In the genomic region with DNA sequence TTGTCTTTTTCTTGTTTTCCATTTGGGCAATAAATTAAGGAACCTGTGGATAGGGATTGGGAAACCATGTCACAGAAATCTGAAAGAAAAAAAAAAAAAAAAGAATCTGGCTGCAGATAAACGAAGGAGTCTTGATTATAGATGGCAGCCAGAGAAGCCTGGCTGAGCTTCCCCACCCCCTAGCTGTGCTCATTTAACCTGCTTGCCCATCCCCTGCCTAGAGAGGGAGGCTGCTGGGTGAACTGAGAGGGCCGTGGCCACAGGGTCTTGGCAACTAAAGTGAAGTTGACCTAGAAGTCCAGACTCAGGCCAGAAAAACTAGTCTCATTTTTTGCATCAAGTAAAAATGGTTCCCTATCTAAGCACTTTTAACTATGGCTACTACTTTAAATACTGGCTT, we compare ENCODE assay signal across 9 mouse cellular contexts. TPM values are rescaled to one million over a fixed set of nuclear protein-coding genes. Genes with fewer than 3 reads are reported as not detected.
A peak's percentile ranks its signal among the peaks of the same experiment; 100 is the strongest.
DNase-seq lines count a peak whose midpoint lies in the region; ATAC-seq and TF ChIP-seq lines count a peak whose summit lies in the region.
"Had no signal": no experiment of that assay in that cellular context is flagged by ENCODE, and none has a peak within 500 bp of the region (broad histone marks: within the 10 kb centered on the region; RNA-seq: fewer than 3 reads in every experiment).

No protein-coding gene starts in this region.

- TF ChIP-seq CTCF in CH12.LX (conservative IDR thresholded peaks at IDR 0.05 in 1 of 2, IDR thresholded peaks at IDR 0.05 in 1 of 2; ENCODE audit: low read depth in 2 of 2, low read length in 2 of 2): no peak

- no peaks in the 10 kb centered on the region for H3K27me3 ChIP-seq in erythroblast, embryonic 14.5 days (ENCODE audit: control insufficient read depth)
- H3K27me3 ChIP-seq in CH12.LX (replicated peaks): no peaks in the 10 kb centered on the region
- no peaks in the 10 kb centered on the region for H3K27me3 ChIP-seq in embryonic facial prominence, embryonic 10.5 days (replicated peaks; ENCODE audit: low read depth, poor library complexity, severe bottlenecking)
- H3K27me3 ChIP-seq in intestine, embryonic 14.5 days (replicated peaks; ENCODE audit: control insufficient read depth, insufficient read depth, low read length): no peaks in the 10 kb centered on the region
- H3K27me3 ChIP-seq in midbrain, embryonic 10.5 days (ENCODE audit: low read depth, poor library complexity, severe bottlenecking): no peaks in the 10 kb centered on the region
- H3K27me3 ChIP-seq: Patski had no signal

- peak overlapping the region; percentile 95 for H3K27ac ChIP-seq in CH12.LX (ENCODE audit: insufficient read depth, low read depth)
- H3K27ac ChIP-seq in embryonic facial prominence, embryonic 10.5 days (replicated peaks): peak overlapping the region; percentile 94
- peak overlapping the region; percentile 98 for H3K27ac ChIP-seq in intestine, embryonic 14.5 days (ENCODE audit: low read depth)
- peak overlapping the region; percentile 94 for H3K27ac ChIP-seq in midbrain, embryonic 10.5 days (replicated peaks)

- no peak for TF ChIP-seq RAD21 in CH12.LX (IDR thresholded peaks at IDR 0.05; ENCODE audit: low read depth, low read length)

- H3K36me3 ChIP-seq in erythroblast, embryonic 14.5 days (ENCODE audit: control insufficient read depth): peaks cover 95% of the 10 kb centered on the region
- peaks cover 31 to 63% of the 10 kb centered on the region in 2 experiments for H3K36me3 ChIP-seq in CH12.LX (replicated peaks in 1 of 2; ENCODE audit: control insufficient read depth in 1 of 2, insufficient read depth in 1 of 2, low read length in 1 of 2)
- H3K36me3 ChIP-seq in embryonic facial prominence, embryonic 10.5 days (replicated peaks): peaks cover 72% of the 10 kb centered on the region
- peaks cover 43% of the 10 kb centered on the region for H3K36me3 ChIP-seq in intestine, embryonic 14.5 days (ENCODE audit: control insufficient read depth, insufficient read depth, low read length)
- H3K36me3 ChIP-seq in midbrain, embryonic 10.5 days: peaks cover 66% of the 10 kb centered on the region

- no peaks in the 10 kb centered on the region for H3K79me2 ChIP-seq in CH12.LX (replicated peaks; ENCODE audit: control insufficient read depth, extremely low read depth, insufficient read depth, poor library complexity, severe bottlenecking)

- H3K4me3 ChIP-seq in erythroblast, embryonic 14.5 days (replicated peaks): peak overlapping the region; percentile 71
- H3K4me3 ChIP-seq in CH12.LX (replicated peaks in 1 of 3; ENCODE audit: low read depth in 2 of 3, low read length in 2 of 3, poor library complexity in 1 of 3): peak overlapping the region; percentile 34 to 68 (median 56)
- H3K4me3 ChIP-seq in embryonic facial prominence, embryonic 10.5 days: peak overlapping the region; percentile 67
- H3K4me3 ChIP-seq in intestine, embryonic 14.5 days (ENCODE audit: low read depth, low read length): peak overlapping the region; percentile 69
- H3K4me3 ChIP-seq in midbrain, embryonic 10.5 days: peak overlapping the region; percentile 77

- no peaks in the 10 kb centered on the region for H3K9me3 ChIP-seq in erythroblast, embryonic 14.5 days (ENCODE audit: control insufficient read depth, low read length)
- H3K9me3 ChIP-seq in CH12.LX (replicated peaks; ENCODE audit: low read length): no peaks in the 10 kb centered on the region
- H3K9me3 ChIP-seq in embryonic facial prominence, embryonic 10.5 days: no peaks in the 10 kb centered on the region
- no peaks in the 10 kb centered on the region for H3K9me3 ChIP-seq in intestine, embryonic 14.5 days (ENCODE audit: control insufficient read depth, low read length)
- H3K9me3 ChIP-seq in midbrain, embryonic 10.5 days (replicated peaks): no peaks in the 10 kb centered on the region

- TF ChIP-seq EP300 in CH12.LX (IDR thresholded peaks at IDR 0.05; ENCODE audit: low read length): no peak

- peak overlapping the region; percentile 73 for H3K9ac ChIP-seq in CH12.LX (ENCODE audit: insufficient read depth, low read depth)
- H3K9ac ChIP-seq in intestine, embryonic 14.5 days (ENCODE audit: low read length): peak overlapping the region; percentile 79

- WGBS in embryonic facial prominence, embryonic 10.5 days: under 1% methylated on average over 2 of the region's 2 CpGs
- WGBS in intestine, embryonic 14.5 days: 0% methylated on average over 2 of the region's 2 CpGs
- 5% methylated on average over 2 of the region's 2 CpGs for WGBS in midbrain, embryonic 10.5 days

- no peak for TF ChIP-seq POLR2A in CH12.LX (IDR thresholded peaks at IDR 0.05; ENCODE audit: low read depth, low read length)

- peaks cover 74% of the 10 kb centered on the region for H3K4me1 ChIP-seq in erythroblast, embryonic 14.5 days (ENCODE audit: control insufficient read depth)
- H3K4me1 ChIP-seq in CH12.LX (ENCODE audit: control insufficient read depth in 1 of 2, insufficient read depth in 2 of 2): peaks cover 31 to 76% of the 10 kb centered on the region in 2 experiments
- H3K4me1 ChIP-seq in embryonic facial prominence, embryonic 10.5 days: peaks cover 50% of the 10 kb centered on the region
- H3K4me1 ChIP-seq in intestine, embryonic 14.5 days (replicated peaks; ENCODE audit: control insufficient read depth, insufficient read depth, low read length): peaks cover 25% of the 10 kb centered on the region
- H3K4me1 ChIP-seq in midbrain, embryonic 10.5 days: peaks cover 65% of the 10 kb centered on the region

- in situ Hi-C loops in CH12.LX (cut with MboI; ENCODE audit: low pct_ligation_motif_present, low pct_unique_long_range_greater_than_20kb, low sequenced_read_pairs): loop anchor here (10.0 to 25.0 kb wide), 4 partner anchors 194 to 476 kb away; partner anchors contain the start of genes Aph1b, Ciao2a, Gm10647 and Lactb

- dilution Hi-C loops in CH12.LX (cut with MboI; ENCODE audit: extremely low pct_ligation_motif_present, extremely low pct_unique_long_range_greater_than_20kb, low sequenced_read_pairs): no loop called here

- ATAC-seq in erythroblast, adult 5-6 weeks (replicated peaks; ENCODE audit: low FRiP score, poor library complexity, severe bottlenecking): no peak
- no peak for ATAC-seq in intestine, embryonic 14.5 days (replicated peaks; ENCODE audit: low FRiP score, low TSS enrichment, low read depth)

- DNase-seq in CH12.LX (ENCODE audit: extremely low read depth): peak; percentile 43
- peak; percentile 49 for DNase-seq in embryonic facial prominence, embryonic 10.5 days (ENCODE audit: low spot score)
- DNase-seq in intestine, embryonic 14.5 days (ENCODE audit: low spot score): no peak
- DNase-seq in midbrain, embryonic 10.5 days (ENCODE audit: low spot score): peak; percentile 29
- no peak for DNase-seq in right cerebral cortex, postnatal 14 days
- DNase-seq in left cerebral cortex, adult 8-10 months (ENCODE audit: low spot score in 2 of 2): no peak

- peak overlapping the region; percentile 17; the same call in 1 of the 2 replicates for H3K4me2 ChIP-seq in CH12.LX (ENCODE audit: insufficient read depth, low read depth, poor library complexity, severe bottlenecking)
- H3K4me2 ChIP-seq in intestine, embryonic 14.5 days (ENCODE audit: low read length): peak overlapping the region; percentile 99

TF ChIP-seq in CH12.LX, 34 proteins besides CTCF, POLR2A, EP300 and RAD21:
- TF ChIP-seq TBP (conservative IDR thresholded peaks at IDR 0.05; ENCODE audit: low read depth, low read length) (0 out of 2 replicates have a peak, but pooled peaks have one; percentile 36), JUN (IDR thresholded peaks at IDR 0.05; ENCODE audit: insufficient read depth, low read depth, low read length) (no peak), BHLHE40 (IDR thresholded peaks at IDR 0.05; ENCODE audit: low read depth, low read length) (no peak)
TF ChIP-seq in CH12.LX: peak in this region for 1.

RNA-seq across cellular contexts. Expression of gene Fbxl22, which starts 3.4 kb away (rescaled TPM):
- polyA plus RNA-seq in erythroblast, embryonic 14.5 days (2012): 0.01 and 0.02 TPM in 2 replicates
- total RNA-seq in erythroblast, adult 5-6 weeks (2015; ENCODE audit: low replicate concordance): not detected in 2 replicates
- 0.26 and 1.8 TPM in 2 replicates for total RNA-seq in erythroblast, adult 5-6 weeks (2017; ENCODE audit: low replicate concordance)
- 0.34 and 0.63 TPM in 2 replicates for total RNA-seq in CH12.LX (2012; rRNA removed)
- total RNA-seq in CH12.LX (2014; rRNA removed): 0.05 and 0.19 TPM in 2 replicates
- 0.18 and 0.21 TPM in 2 replicates for polyA plus RNA-seq in CH12.LX (2012; ENCODE audit: insufficient read length, low read depth)
- polyA plus RNA-seq in embryonic facial prominence, embryonic 10.5 days (2016; fragmentation: Nextera tagmentation; extraction: Ambion mirVana): 1.3 and 1.4 TPM in 2 replicates
- 14.2 and 14.7 TPM in 2 replicates for polyA plus RNA-seq in intestine, embryonic 14.5 days (2014; fragmentation: Nextera tagmentation; extraction: Ambion mirVana)
- 1.5 TPM in 2 replicates for polyA plus RNA-seq in midbrain, embryonic 10.5 days (2016; fragmentation: Nextera tagmentation; extraction: Ambion mirVana)
- total RNA-seq in left cerebral cortex, adult 8-10 months (2022): under 1 TPM; 0.17 to 0.34 (median 0.25) TPM

Comparison
In these comparisons a context has a peak if more than half of its experiments do, and no peak if none do; other contexts are left out.
1. DNase-seq: peak in CH12.LX (single experiment), embryonic facial prominence, embryonic 10.5 days (single experiment) and midbrain, embryonic 10.5 days (single experiment); none in intestine, embryonic 14.5 days (single experiment), right cerebral cortex, postnatal 14 days (single experiment) and left cerebral cortex, adult 8-10 months (0 of 2).
2. Peak in every context shown above with its lines, with median percentiles within 50 percentile points of each other: H3K4me3 ChIP-seq and H3K27ac ChIP-seq.